Mouse (Mus musculus): ENCODE measurements around the gene Zfp853.

DNA sequence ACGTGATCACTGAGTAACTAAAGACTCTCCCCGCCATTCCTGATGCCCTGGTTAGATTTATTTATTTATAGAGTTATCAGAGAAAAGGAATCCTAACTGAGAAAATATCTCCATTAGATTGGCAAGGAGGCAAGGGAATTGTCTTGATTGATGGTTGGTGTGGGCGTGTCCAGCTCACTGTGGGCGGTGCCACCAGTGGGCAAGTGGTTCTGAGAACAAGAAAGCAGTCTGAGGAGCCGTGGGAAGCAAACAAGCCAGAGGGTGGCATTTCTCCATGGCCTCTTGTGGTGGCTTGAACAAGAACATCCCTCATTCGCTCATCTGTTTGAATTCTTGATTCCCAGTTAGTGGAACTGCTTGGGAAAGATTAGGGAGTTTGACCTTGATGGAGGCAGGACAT lies 46.2 kb upstream of the Zfp853 start:
- TF ChIP-seq CTCF (IDR thresholded peaks at IDR 0.05; ENCODE audit: control insufficient read depth, insufficient read depth, insufficient read length) (no peak), MAX (IDR thresholded peaks at IDR 0.05) (no peak), USF1 (IDR thresholded peaks at IDR 0.05; ENCODE audit: low read depth) (no peak)
